10 mouse cellular contexts compared by ENCODE assay signal in genomic region chr12:79966621-79967490, GRCm38 (mm10).
A peak's percentile ranks its signal among the peaks of the same experiment; 100 is the strongest.
DNase-seq lines count a peak whose midpoint lies in the region; ATAC-seq and TF ChIP-seq lines count a peak whose summit lies in the region.
"Had no signal": no experiment of that assay in that cellular context is flagged by ENCODE, and none has a peak within 500 bp of the region (broad histone marks: within the 10 kb centered on the region; RNA-seq: fewer than 3 reads in every experiment).

No protein-coding gene starts in this region.

- intact Hi-C loops in heart, postnatal 36 days (cut with DNase I): loop anchor here (5.0 to 10.0 kb wide), 3 partner anchors 60 to 612 kb away; no protein-coding TSS in a partner anchor

- no peaks in the 10 kb centered on the region for H3K9me3 ChIP-seq in hindbrain, embryonic 10.5 days
- no peaks in the 10 kb centered on the region for H3K9me3 ChIP-seq in hindbrain, embryonic 11.5 days (ENCODE audit: control insufficient read depth, low read length)

- ATAC-seq in hindbrain, embryonic 11.5 days (ENCODE audit: low FRiP score): no peak
- ATAC-seq in CD4-positive, CD25-positive, alpha-beta regulatory T cell, adult 4 months: no peak

- no peak overlapping the region for H3K4me2 ChIP-seq in hindbrain, embryonic 11.5 days (replicated peaks; ENCODE audit: low read depth, low read length)

- WGBS in hindbrain, embryonic 10.5 days: 57% methylated on average over 12 of the region's 12 CpGs
- 62% methylated on average over 12 of the region's 12 CpGs for WGBS in hindbrain, embryonic 11.5 days

- H3K4me3 ChIP-seq in hindbrain, embryonic 10.5 days: no peak overlapping the region
- no peak overlapping the region for H3K4me3 ChIP-seq in hindbrain, embryonic 11.5 days (ENCODE audit: low read depth, low read length)
- H3K4me3 ChIP-seq in testis, adult 2 months (ENCODE audit: control insufficient read depth, low read depth, low read length): no peak overlapping the region

- peaks cover 7% of the 10 kb centered on the region; the same call in 1 of the 2 replicates for H3K27me3 ChIP-seq in hindbrain, embryonic 10.5 days (ENCODE audit: insufficient read depth, poor library complexity, severe bottlenecking)
- no peaks in the 10 kb centered on the region for H3K27me3 ChIP-seq in hindbrain, embryonic 11.5 days (ENCODE audit: control insufficient read depth, insufficient read depth, low read length)
- no peaks in the 10 kb centered on the region for H3K27me3 ChIP-seq in testis, adult 2 months (ENCODE audit: control insufficient read depth, insufficient read depth, low read length)

- peaks cover 73% of the 10 kb centered on the region for H3K4me1 ChIP-seq in hindbrain, embryonic 10.5 days (replicated peaks)
- peaks cover 16% of the 10 kb centered on the region for H3K4me1 ChIP-seq in hindbrain, embryonic 11.5 days (replicated peaks; ENCODE audit: control insufficient read depth, insufficient read depth, low read length)
- peaks cover 10% of the 10 kb centered on the region for H3K4me1 ChIP-seq in testis, adult 2 months (ENCODE audit: control insufficient read depth, insufficient read depth, low read length)

- no peaks in the 10 kb centered on the region for H3K36me3 ChIP-seq in hindbrain, embryonic 10.5 days
- H3K36me3 ChIP-seq in hindbrain, embryonic 11.5 days (ENCODE audit: control insufficient read depth, insufficient read depth, low read length): no peaks in the 10 kb centered on the region
- no peaks in the 10 kb centered on the region for H3K36me3 ChIP-seq in testis, adult 2 months (ENCODE audit: control insufficient read depth, insufficient read depth, low read length)

- DNase-seq in hindbrain, embryonic 10.5 days (ENCODE audit: low spot score): no peak
- DNase-seq in hindbrain, embryonic 11.5 days (ENCODE audit: low spot score): no peak
- no peak for DNase-seq in testis, postnatal 10 days (ENCODE audit: low spot score)
- peak; percentile 38 to 49 for DNase-seq in heart, postnatal 36 days
- DNase-seq in thymus, postnatal 0 days (ENCODE audit: low spot score): no peak
- DNase-seq in spleen, postnatal 10 days (ENCODE audit: low spot score in 2 of 2): no peak
- DNase-seq: cerebellum, adult 11 months had no signal

- TF ChIP-seq CTCF in testis, adult 2 months (IDR thresholded peaks at IDR 0.05; ENCODE audit: control insufficient read depth, insufficient read depth, insufficient replicate concordance, low read depth, low read length): no peak

- no peak for TF ChIP-seq POLR2A in testis, adult 2 months (IDR thresholded peaks at IDR 0.05; ENCODE audit: control insufficient read depth, low read depth, low read length)

- H3K9ac ChIP-seq in hindbrain, embryonic 11.5 days (ENCODE audit: low read depth, low read length): no peak overlapping the region
- H3K9ac ChIP-seq: liver, embryonic 14.5 days had no signal

- peak overlapping the region; percentile 92 for H3K27ac ChIP-seq in hindbrain, embryonic 10.5 days
- no peak overlapping the region for H3K27ac ChIP-seq in hindbrain, embryonic 11.5 days (ENCODE audit: low read depth, low read length)
- H3K27ac ChIP-seq in testis, adult 2 months (ENCODE audit: control insufficient read depth, insufficient read depth, low read depth, low read length): peak overlapping the region; percentile 55
- H3K27ac ChIP-seq: liver, embryonic 14.5 days had no signal

Comparison
In these comparisons a context has a peak if more than half of its experiments do, and no peak if none do; other contexts are left out.
1. DNase-seq: peak in heart, postnatal 36 days (2 of 2); none in hindbrain, embryonic 10.5 days (single experiment), hindbrain, embryonic 11.5 days (single experiment), testis, postnatal 10 days (single experiment), thymus, postnatal 0 days (single experiment) and spleen, postnatal 10 days (0 of 2).